8 mouse cellular contexts compared by ENCODE assay signal in genomic region chr11:109439209-109439608, GRCm38 (mm10). TPM values are rescaled to one million over a fixed set of nuclear protein-coding genes. Genes with fewer than 3 reads are reported as not detected.
DNase-seq lines count a peak whose midpoint lies in the region; ATAC-seq and TF ChIP-seq lines count a peak whose summit lies in the region.
"Had no signal": no experiment of that assay in that cellular context is flagged by ENCODE, and none has a peak within 500 bp of the region (broad histone marks: within the 10 kb centered on the region; RNA-seq: fewer than 3 reads in every experiment).

No protein-coding gene starts in this region.

- no peak for TF ChIP-seq CTCF in lung, adult 2 months (IDR thresholded peaks at IDR 0.05; ENCODE audit: insufficient read depth, low read length)

- H3K27me3 ChIP-seq in lung, embryonic 15.5 days = no peaks in the 10 kb centered on the region
- no peaks in the 10 kb centered on the region for H3K27me3 ChIP-seq in forebrain, embryonic 14.5 days (replicated peaks; ENCODE audit: control insufficient read depth, insufficient read depth, low read length)
- H3K27me3 ChIP-seq in limb, embryonic 14.5 days (ENCODE audit: control insufficient read depth, insufficient read depth, low read length) = no peaks in the 10 kb centered on the region
- no peaks in the 10 kb centered on the region for H3K27me3 ChIP-seq in stomach, embryonic 15.5 days (replicated peaks)

- intact Hi-C loops in left cerebral cortex, postnatal 25 days (cut with DNase I) = no loop called here

- no peaks in the 10 kb centered on the region for H3K9me3 ChIP-seq in lung, embryonic 15.5 days
- H3K9me3 ChIP-seq in forebrain, embryonic 14.5 days (replicated peaks; ENCODE audit: control insufficient read depth, low read length) = no peaks in the 10 kb centered on the region
- no peaks in the 10 kb centered on the region for H3K9me3 ChIP-seq in limb, embryonic 14.5 days (ENCODE audit: control insufficient read depth, low read length)
- H3K9me3 ChIP-seq in stomach, embryonic 15.5 days = no peaks in the 10 kb centered on the region

- H3K27ac ChIP-seq in lung, embryonic 15.5 days = peak overlapping the region; percentile 42; the same call in 1 of the 2 replicates
- H3K27ac ChIP-seq in forebrain, embryonic 14.5 days (ENCODE audit: low read depth, low read length) = no peak overlapping the region
- H3K27ac ChIP-seq in limb, embryonic 14.5 days (replicated peaks; ENCODE audit: low read depth, low read length) = no peak overlapping the region
- H3K27ac ChIP-seq in stomach, embryonic 15.5 days = peak overlapping the region; percentile 42; the same call in 1 of the 2 replicates

- 5% methylated on average over 5 of the region's 5 CpGs for WGBS in lung, embryonic 15.5 days
- 23% methylated on average over 5 of the region's 5 CpGs for WGBS in lung, adult 2 months
- WGBS in forebrain, embryonic 14.5 days = 12% methylated on average over 5 of the region's 5 CpGs
- WGBS in limb, embryonic 14.5 days = 19% methylated on average over 5 of the region's 5 CpGs
- WGBS in stomach, embryonic 15.5 days = 16% methylated on average over 5 of the region's 5 CpGs

- peak overlapping the region; percentile 55; the same call in 1 of the 2 replicates for H3K9ac ChIP-seq in lung, embryonic 15.5 days
- no peak overlapping the region for H3K9ac ChIP-seq in forebrain, embryonic 14.5 days (ENCODE audit: low read length)
- H3K9ac ChIP-seq in limb, embryonic 14.5 days (ENCODE audit: low read depth, low read length, severe bottlenecking) = 0 out of 2 replicates have a peak overlapping the region, but pooled peaks have one; percentile 65
- no peak overlapping the region for H3K9ac ChIP-seq in stomach, embryonic 15.5 days

- peaks cover 29% of the 10 kb centered on the region for H3K36me3 ChIP-seq in lung, embryonic 15.5 days
- peaks cover 43% of the 10 kb centered on the region for H3K36me3 ChIP-seq in forebrain, embryonic 14.5 days (ENCODE audit: control insufficient read depth, insufficient read depth, low read length)
- H3K36me3 ChIP-seq in limb, embryonic 14.5 days (ENCODE audit: control insufficient read depth, insufficient read depth, low read length) = peaks cover 40% of the 10 kb centered on the region
- H3K36me3 ChIP-seq in stomach, embryonic 15.5 days = peaks cover 16% of the 10 kb centered on the region

- ATAC-seq in lung, embryonic 15.5 days (ENCODE audit: borderline replicate concordance, extremely low read depth, low FRiP score, low TSS enrichment) = no peak; the same call in 1 of the 2 replicates
- ATAC-seq in forebrain, embryonic 14.5 days = peak; percentile 13; the same call in 1 of the 2 replicates
- peak; percentile 42; the same call in 1 of the 2 replicates for ATAC-seq in limb, embryonic 14.5 days (ENCODE audit: low FRiP score, low read depth)
- ATAC-seq in stomach, embryonic 15.5 days (ENCODE audit: insufficient read depth, low FRiP score, low read depth) = no peak

- H3K4me3 ChIP-seq in lung, embryonic 15.5 days = peak overlapping the region; percentile 56
- H3K4me3 ChIP-seq in lung, adult 2 months (replicated peaks; ENCODE audit: extremely low read depth, low read depth, low read length) = no peak overlapping the region
- H3K4me3 ChIP-seq in forebrain, embryonic 14.5 days (ENCODE audit: low read depth, low read length) = no peak overlapping the region
- peak overlapping the region; percentile 55; the same call in 1 of the 2 replicates for H3K4me3 ChIP-seq in limb, embryonic 14.5 days (replicated peaks; ENCODE audit: low read length)
- H3K4me3 ChIP-seq in stomach, embryonic 15.5 days (replicated peaks) = peak overlapping the region; percentile 58

- peak overlapping the region; percentile 83 for H3K4me2 ChIP-seq in lung, embryonic 15.5 days
- peak overlapping the region; percentile 73; the same call in 1 of the 2 replicates for H3K4me2 ChIP-seq in forebrain, embryonic 14.5 days (ENCODE audit: low read length)
- peak overlapping the region; percentile 88; the same call in 1 of the 2 replicates for H3K4me2 ChIP-seq in limb, embryonic 14.5 days (replicated peaks; ENCODE audit: low read depth, low read length, severe bottlenecking)
- peak overlapping the region; percentile 86 for H3K4me2 ChIP-seq in stomach, embryonic 15.5 days

- peaks cover 11% of the 10 kb centered on the region for H3K4me1 ChIP-seq in lung, embryonic 15.5 days
- 0 out of 2 replicates have a peak, but pooled peaks cover 3% of the 10 kb centered on the region for H3K4me1 ChIP-seq in lung, adult 2 months (ENCODE audit: control insufficient read depth, insufficient read depth, low read length)
- peaks cover 4% of the 10 kb centered on the region for H3K4me1 ChIP-seq in forebrain, embryonic 14.5 days (ENCODE audit: control insufficient read depth, insufficient read depth, low read length)
- H3K4me1 ChIP-seq in limb, embryonic 14.5 days (ENCODE audit: control insufficient read depth, insufficient read depth, low read length) = peaks cover 4% of the 10 kb centered on the region; the same call in 1 of the 2 replicates
- no peaks in the 10 kb centered on the region for H3K4me1 ChIP-seq in stomach, embryonic 15.5 days

- DNase-seq in lung, adult 2 months = no peak
- no peak for DNase-seq in forebrain, embryonic 14.5 days (ENCODE audit: low spot score)
- no peak for DNase-seq in limb, embryonic 14.5 days (ENCODE audit: low spot score)
- DNase-seq in left cerebral cortex, postnatal 25 days (ENCODE audit: low spot score in 2 of 2) = no peak
- DNase-seq in ovary, postnatal 14 days (ENCODE audit: low spot score) = no peak

- TF ChIP-seq POLR2A in lung, adult 2 months (IDR thresholded peaks at IDR 0.05; ENCODE audit: borderline replicate concordance, extremely low read depth, low read depth, low read length) = no peak
- no peak for TF ChIP-seq POLR2A in limb, embryonic 14.5 days (IDR thresholded peaks at IDR 0.05; ENCODE audit: borderline replicate concordance, extremely low read depth, insufficient read depth, insufficient read length)

RNA-seq across cellular contexts. Expression of gene Amz2, which starts 13.5 kb away (rescaled TPM):
- 41.4 and 44.2 TPM in 2 replicates for polyA plus RNA-seq in lung, embryonic 15.5 days (2015; fragmentation: Nextera tagmentation; extraction: Ambion mirVana)
- 22.2 and 40.9 TPM in 2 replicates for polyA plus RNA-seq in lung, adult 2 months (2012; rRNA removed)
- polyA plus RNA-seq in forebrain, embryonic 14.5 days (2014; fragmentation: Nextera tagmentation; extraction: Ambion mirVana) = 78.0 and 79.6 TPM in 2 replicates
- polyA plus RNA-seq in limb, embryonic 14.5 days (2012; rRNA removed) = 88.0 and 88.2 TPM in 2 replicates
- 43.6 and 50.8 TPM in 2 replicates for polyA plus RNA-seq in limb, embryonic 14.5 days (2014; fragmentation: Nextera tagmentation; extraction: Ambion mirVana)
- 35.7 and 40.4 TPM in 2 replicates for polyA plus RNA-seq in stomach, embryonic 15.5 days (2015; fragmentation: Nextera tagmentation; extraction: Ambion mirVana)
- total RNA-seq in left cerebral cortex, postnatal 25 days (2021) = 10 to 100 TPM; 48.3 to 55.4 TPM

RNA-seq across cellular contexts. Expression of gene 9930022D16Rik, which starts 25.5 kb away (rescaled TPM):
- polyA plus RNA-seq in lung, embryonic 15.5 days (2015; fragmentation: Nextera tagmentation; extraction: Ambion mirVana) = not detected in 2 replicates
- polyA plus RNA-seq in lung, adult 2 months (2012; rRNA removed) = not detected in 2 replicates
- polyA plus RNA-seq in forebrain, embryonic 14.5 days (2014; fragmentation: Nextera tagmentation; extraction: Ambion mirVana) = not detected in 2 replicates
- 0.03 TPM in 1 of 2 replicates, not detected in the other for polyA plus RNA-seq in limb, embryonic 14.5 days (2012; rRNA removed)
- not detected in 2 replicates for polyA plus RNA-seq in limb, embryonic 14.5 days (2014; fragmentation: Nextera tagmentation; extraction: Ambion mirVana)
- not detected in 2 replicates for polyA plus RNA-seq in stomach, embryonic 15.5 days (2015; fragmentation: Nextera tagmentation; extraction: Ambion mirVana)
- not detected for total RNA-seq in left cerebral cortex, postnatal 25 days (2021)
- polyA plus RNA-seq: testis, adult 2 months had no signal

RNA-seq across cellular contexts. Expression of gene Arsg, which starts 34.0 kb away (rescaled TPM):
- polyA plus RNA-seq in lung, embryonic 15.5 days (2015; fragmentation: Nextera tagmentation; extraction: Ambion mirVana) = 4.2 TPM in 2 replicates
- polyA plus RNA-seq in lung, adult 2 months (2012; rRNA removed) = 3.8 and 4.4 TPM in 2 replicates
- polyA plus RNA-seq in forebrain, embryonic 14.5 days (2014; fragmentation: Nextera tagmentation; extraction: Ambion mirVana) = 5.1 and 6.2 TPM in 2 replicates
- polyA plus RNA-seq in limb, embryonic 14.5 days (2012; rRNA removed) = 5.3 TPM in 2 replicates
- polyA plus RNA-seq in limb, embryonic 14.5 days (2014; fragmentation: Nextera tagmentation; extraction: Ambion mirVana) = 3.2 and 5.4 TPM in 2 replicates
- 3.6 and 3.8 TPM in 2 replicates for polyA plus RNA-seq in stomach, embryonic 15.5 days (2015; fragmentation: Nextera tagmentation; extraction: Ambion mirVana)
- 10 to 100 TPM in 1 of 2 experiments, 1 to 10 TPM in 1; 9.6 to 11.1 TPM for total RNA-seq in left cerebral cortex, postnatal 25 days (2021)

RNA-seq across cellular contexts. Expression of gene Slc16a6, which starts 34.2 kb away (rescaled TPM):
- polyA plus RNA-seq in lung, embryonic 15.5 days (2015; fragmentation: Nextera tagmentation; extraction: Ambion mirVana) = 4.4 and 4.6 TPM in 2 replicates
- 0.89 and 1.6 TPM in 2 replicates for polyA plus RNA-seq in lung, adult 2 months (2012; rRNA removed)
- polyA plus RNA-seq in forebrain, embryonic 14.5 days (2014; fragmentation: Nextera tagmentation; extraction: Ambion mirVana) = 2.8 and 4.4 TPM in 2 replicates
- 2.9 and 3.3 TPM in 2 replicates for polyA plus RNA-seq in limb, embryonic 14.5 days (2012; rRNA removed)
- 5.3 and 5.9 TPM in 2 replicates for polyA plus RNA-seq in limb, embryonic 14.5 days (2014; fragmentation: Nextera tagmentation; extraction: Ambion mirVana)
- 10.3 and 12.9 TPM in 2 replicates for polyA plus RNA-seq in stomach, embryonic 15.5 days (2015; fragmentation: Nextera tagmentation; extraction: Ambion mirVana)
- 10 to 100 TPM in 1 of 2 experiments, 1 to 10 TPM in 1; 8.7 to 17.3 TPM for total RNA-seq in left cerebral cortex, postnatal 25 days (2021)

Comparison
In these comparisons a context has a peak if more than half of its experiments do, and no peak if none do; other contexts are left out.
1. H3K4me3 ChIP-seq: peak in lung, embryonic 15.5 days (single experiment), limb, embryonic 14.5 days (single experiment) and stomach, embryonic 15.5 days (single experiment); none in lung, adult 2 months (single experiment) and forebrain, embryonic 14.5 days (single experiment).
2. ATAC-seq: peak in forebrain, embryonic 14.5 days (single experiment) and limb, embryonic 14.5 days (single experiment); none in lung, embryonic 15.5 days (single experiment) and stomach, embryonic 15.5 days (single experiment).
3. H3K27ac ChIP-seq: peak in lung, embryonic 15.5 days (single experiment) and stomach, embryonic 15.5 days (single experiment); none in forebrain, embryonic 14.5 days (single experiment) and limb, embryonic 14.5 days (single experiment).
4. H3K9ac ChIP-seq: peak in lung, embryonic 15.5 days (single experiment) and limb, embryonic 14.5 days (single experiment); none in forebrain, embryonic 14.5 days (single experiment) and stomach, embryonic 15.5 days (single experiment).
5. Peak in every context shown above with its lines, with median percentiles within 50 percentile points of each other: H3K4me2 ChIP-seq.